Mouse (Mus musculus): ENCODE results near the gene Rad51ap2. TPM values are rescaled to one million over a fixed set of nuclear protein-coding genes. Genes with fewer than 3 reads are reported as not detected.
A peak's percentile ranks its signal among the peaks of the same experiment; 100 is the strongest.

The Rad51ap2 gene
- polyA plus RNA-seq, 1 experiment from 2014 or later, result 0.04 TPM

GRCm38 (mm10) chr12:11454146-11454545, 1.7 kb upstream of the Rad51ap2 start:
- no peak for ATAC-seq
- H3K9me3 ChIP-seq (ENCODE audit: control insufficient read depth), result no peaks in the 10 kb centered on the region
- no peaks in the 10 kb centered on the region for H3K36me3 ChIP-seq (ENCODE audit: control insufficient read depth, insufficient read depth)
- no peak overlapping the region for H3K4me2 ChIP-seq (replicated peaks; ENCODE audit: low read depth)
- H3K4me1 ChIP-seq (replicated peaks; ENCODE audit: control insufficient read depth, insufficient read depth, low read length), result no peaks in the 10 kb centered on the region
- 0 out of 2 replicates have a peak, but pooled peaks cover 4% of the 10 kb centered on the region for H3K27me3 ChIP-seq (replicated peaks; ENCODE audit: control insufficient read depth, insufficient read depth, low read length)
- 69% methylated on average over 5 of the region's 5 CpGs for WGBS
- no peak overlapping the region for H3K4me3 ChIP-seq (ENCODE audit: low read depth, low read length)
- no peak for TF ChIP-seq CTCF (IDR thresholded peaks at IDR 0.05; ENCODE audit: low read depth)
- no peak overlapping the region for H3K9ac ChIP-seq (ENCODE audit: low read depth, low read length)
- no peak overlapping the region for H3K27ac ChIP-seq (ENCODE audit: low read depth, low read length)

GRCm38 (mm10) chr12:11456213-11456612, 334 bp downstream of the Rad51ap2 start:
- Histone ChIP-seq H3K36me3 (ENCODE audit: control insufficient read depth, insufficient read depth) (no peaks in the 10 kb centered on the region), H3K9ac (ENCODE audit: low read depth, low read length) (peak overlapping the region; percentile 48; the same call in 1 of the 2 replicates), H3K4me3 (ENCODE audit: low read depth, low read length) (peak overlapping the region; percentile 43), H3K27me3 (replicated peaks; ENCODE audit: control insufficient read depth, insufficient read depth, low read length) (0 out of 2 replicates have a peak, but pooled peaks cover 4% of the 10 kb centered on the region), H3K4me2 (replicated peaks; ENCODE audit: low read depth) (peak overlapping the region; percentile 86), H3K4me1 (replicated peaks; ENCODE audit: control insufficient read depth, insufficient read depth, low read length) (no peaks in the 10 kb centered on the region), H3K9me3 (ENCODE audit: control insufficient read depth) (no peaks in the 10 kb centered on the region), H3K27ac (ENCODE audit: low read depth, low read length) (no peak overlapping the region)
- peak; percentile 45 for ATAC-seq
- WGBS, result 4% methylated on average over 11 of the region's 11 CpGs
- no peak for TF ChIP-seq CTCF (IDR thresholded peaks at IDR 0.05; ENCODE audit: low read depth)

GRCm38 (mm10) chr12:11456632-11457031, 753 bp downstream of the Rad51ap2 start:
- no peak for TF ChIP-seq CTCF (IDR thresholded peaks at IDR 0.05; ENCODE audit: low read depth)
- H3K4me1 ChIP-seq (replicated peaks; ENCODE audit: control insufficient read depth, insufficient read depth, low read length), result no peaks in the 10 kb centered on the region
- 88% methylated on average over 4 of the region's 4 CpGs for WGBS
- no peak overlapping the region for H3K27ac ChIP-seq (ENCODE audit: low read depth, low read length)
- 0 out of 2 replicates have a peak, but pooled peaks cover 4% of the 10 kb centered on the region for H3K27me3 ChIP-seq (replicated peaks; ENCODE audit: control insufficient read depth, insufficient read depth, low read length)
- no peak overlapping the region for H3K4me3 ChIP-seq (ENCODE audit: low read depth, low read length)
- no peaks in the 10 kb centered on the region for H3K36me3 ChIP-seq (ENCODE audit: control insufficient read depth, insufficient read depth)
- H3K4me2 ChIP-seq (replicated peaks; ENCODE audit: low read depth), result no peak overlapping the region
- no peak overlapping the region for H3K9ac ChIP-seq (ENCODE audit: low read depth, low read length)
- no peaks in the 10 kb centered on the region for H3K9me3 ChIP-seq (ENCODE audit: control insufficient read depth)
- no peak for ATAC-seq

Other genes starting within 250 kb of the Rad51ap2 start
- not detected in 2 replicates for gene Msgn1, start 247.1 kb upstream of the Rad51ap2 start, polyA plus RNA-seq (2015; fragmentation: Nextera tagmentation; extraction: Ambion mirVana)
- 1.1 and 1.2 TPM in 2 replicates for gene Gen1, start 190.3 kb upstream of the Rad51ap2 start, polyA plus RNA-seq (2015; fragmentation: Nextera tagmentation; extraction: Ambion mirVana)
- 71.1 and 73.6 TPM in 2 replicates for gene Smc6, start 190.2 kb upstream of the Rad51ap2 start, polyA plus RNA-seq (2015; fragmentation: Nextera tagmentation; extraction: Ambion mirVana)
- gene Vsnl1, start 19.5 kb upstream of the Rad51ap2 start, polyA plus RNA-seq (2015; fragmentation: Nextera tagmentation; extraction: Ambion mirVana), result 0.17 and 0.39 TPM in 2 replicates

Data from intestine, postnatal 0 days (tissue).